Mouse (Mus musculus): ENCODE results near the gene Man2a1. TPM values are rescaled to one million over a fixed set of nuclear protein-coding genes. Genes with fewer than 3 reads are reported as not detected.

The Man2a1 gene
- total RNA-seq, 2 experiments from 2014 or later, result 6.0 to 7.4 TPM

GRCm38 (mm10) chr17:64697277-64697831 is 96.8 kb downstream of the Man2a1 start:
- DNase-seq (ENCODE audit: low spot score), result no peak

GRCm38 (mm10) chr17:64698516-64698915 is 98.0 kb downstream of the Man2a1 start:
- DNase-seq (ENCODE audit: low spot score), result no peak

GRCm38 (mm10) chr17:64703649-64704230 is 103.2 kb downstream of the Man2a1 start:
- no peak for DNase-seq (ENCODE audit: low spot score)

GRCm38 (mm10) chr17:64707529-64707928 is 107.0 kb downstream of the Man2a1 start:
- no peak for DNase-seq (ENCODE audit: low spot score)

GRCm38 (mm10) chr17:64716318-64716717 is 115.8 kb downstream of the Man2a1 start:
- peak; percentile 88 for DNase-seq (ENCODE audit: low spot score)

GRCm38 (mm10) chr17:64719760-64720159 is 119.2 kb downstream of the Man2a1 start:
- DNase-seq (ENCODE audit: low spot score), result peak; percentile 28

- DNase-seq (ENCODE audit: low spot score), result no peak
Observed at GRCm38 (mm10) chr17:64721112-64721511, 120.6 kb downstream of the Man2a1 start.

GRCm38 (mm10) chr17:64723162-64723561 is 122.6 kb downstream of the Man2a1 start:
- DNase-seq (ENCODE audit: low spot score), result no peak

GRCm38 (mm10) chr17:64725214-64725613 is 124.7 kb downstream of the Man2a1 start:
- DNase-seq (ENCODE audit: low spot score), result no peak

GRCm38 (mm10) chr17:64726032-64726431 is 125.5 kb downstream of the Man2a1 start:
- no peak for DNase-seq (ENCODE audit: low spot score)

GRCm38 (mm10) chr17:64735492-64735891 is 135.0 kb downstream of the Man2a1 start:
- DNase-seq (ENCODE audit: low spot score), result no peak

GRCm38 (mm10) chr17:64737918-64738317 is 137.4 kb downstream of the Man2a1 start:
- DNase-seq (ENCODE audit: low spot score), result no peak

GRCm38 (mm10) chr17:64739129-64739528 is 138.6 kb downstream of the Man2a1 start:
- DNase-seq (ENCODE audit: low spot score), result no peak

- DNase-seq (ENCODE audit: low spot score), result no peak
Observed at GRCm38 (mm10) chr17:64742715-64743605, 142.4 kb downstream of the Man2a1 start.

GRCm38 (mm10) chr17:64743606-64744300 is 143.2 kb downstream of the Man2a1 start:
- no peak for DNase-seq (ENCODE audit: low spot score)

- DNase-seq (ENCODE audit: low spot score), result no peak
Observed at GRCm38 (mm10) chr17:64746637-64747225, 146.2 kb downstream of the Man2a1 start.

GRCm38 (mm10) chr17:64747461-64747860 is 146.9 kb downstream of the Man2a1 start:
- no peak for DNase-seq (ENCODE audit: low spot score)

- peak; percentile 68 for DNase-seq (ENCODE audit: low spot score)
Observed at GRCm38 (mm10) chr17:64748131-64748530, 147.6 kb downstream of the Man2a1 start.

GRCm38 (mm10) chr17:64749146-64749545 is 148.6 kb downstream of the Man2a1 start:
- no peak for DNase-seq (ENCODE audit: low spot score)

GRCm38 (mm10) chr17:64751249-64751648 is 150.7 kb downstream of the Man2a1 start:
- peak; percentile 67 for DNase-seq (ENCODE audit: low spot score)
